ENCODE assay signal across 10 mouse cellular contexts in the genomic region with DNA sequence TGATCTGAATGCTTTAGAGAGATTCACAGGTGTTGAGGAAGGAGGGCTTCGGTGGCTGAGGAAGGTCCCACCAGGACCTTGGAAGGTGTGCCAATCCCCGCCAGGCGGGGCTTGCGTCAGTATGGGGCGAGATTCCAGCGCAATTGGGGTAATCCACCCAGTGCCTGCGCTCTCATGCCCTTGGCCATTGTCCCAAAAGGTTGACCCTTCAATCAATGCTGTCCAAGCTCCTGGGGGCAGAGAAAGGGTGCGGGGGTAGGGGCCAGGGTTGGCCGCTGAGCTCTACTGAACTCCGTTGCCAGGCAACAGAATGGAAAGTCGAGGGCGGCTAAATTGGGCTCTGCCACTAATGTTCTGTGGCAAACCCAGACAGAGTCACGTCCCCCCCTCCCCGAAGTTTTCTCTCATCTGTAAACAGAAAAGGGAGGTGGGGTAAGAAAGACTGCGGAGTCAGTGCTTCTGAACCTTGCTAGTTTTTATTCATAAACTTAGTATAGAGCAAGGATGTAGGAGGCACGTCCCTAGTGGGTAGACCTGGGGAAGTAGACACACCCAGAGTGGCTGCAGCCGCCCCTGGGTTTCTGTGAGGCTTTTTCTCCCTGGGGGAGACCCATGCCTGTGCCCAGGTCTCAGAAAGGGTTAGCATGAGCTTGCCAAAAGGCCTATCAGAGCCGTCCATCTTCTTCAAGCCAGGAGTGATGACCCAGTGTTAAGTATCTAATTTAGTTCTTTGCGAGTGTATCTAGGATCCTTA. TPM values are rescaled to one million over a fixed set of nuclear protein-coding genes. Genes with fewer than 3 reads are reported as not detected.
DNase-seq lines count a peak whose midpoint lies in the region; ATAC-seq lines count a peak whose summit lies in the region.
"Had no signal": no experiment of that assay in that cellular context is flagged by ENCODE, and none has a peak within 500 bp of the region (broad histone marks: within the 10 kb centered on the region; RNA-seq: fewer than 3 reads in every experiment).

No protein-coding gene starts in this region.

- ATAC-seq in kidney, embryonic 14.5 days (ENCODE audit: low FRiP score, low TSS enrichment) = no peak
- no peak for ATAC-seq in midbrain, embryonic 16.5 days

- H3K9me3 ChIP-seq in kidney, embryonic 14.5 days (ENCODE audit: control insufficient read depth, low read length) = no peaks in the 10 kb centered on the region
- H3K9me3 ChIP-seq in midbrain, embryonic 16.5 days (replicated peaks; ENCODE audit: control insufficient read depth, low read length, poor library complexity, severe bottlenecking) = no peaks in the 10 kb centered on the region

- 8% methylated on average over 19 of the region's 19 CpGs for WGBS in kidney, embryonic 14.5 days
- WGBS in midbrain, embryonic 16.5 days = 4% methylated on average over 19 of the region's 19 CpGs

- peak overlapping the region; percentile 51 for H3K4me3 ChIP-seq in kidney, embryonic 14.5 days (ENCODE audit: low read length)
- peak overlapping the region; percentile 51 for H3K4me3 ChIP-seq in midbrain, embryonic 16.5 days (ENCODE audit: low read depth, low read length)

- H3K27ac ChIP-seq in kidney, embryonic 14.5 days (ENCODE audit: low read depth, low read length) = no peak overlapping the region
- no peak overlapping the region for H3K27ac ChIP-seq in midbrain, embryonic 16.5 days (ENCODE audit: low read length)

- peak; percentile 41 for DNase-seq in adrenal gland, adult 2 months
- DNase-seq in adrenal gland, adult 8-10 months = no peak
- DNase-seq in R1 (ENCODE audit: low read depth, low spot score) = peak; percentile 79
- DNase-seq in heart, adult 9 months (ENCODE audit: low spot score in 2 of 2) = peak; percentile 23 to 33
- no peak for DNase-seq in urinary bladder, postnatal 4 days (ENCODE audit: low spot score in 2 of 2)
- DNase-seq in left cerebral cortex, adult 18-20 months (ENCODE audit: low spot score in 2 of 2) = no peak

- peaks cover 24% of the 10 kb centered on the region for H3K4me1 ChIP-seq in kidney, embryonic 14.5 days (ENCODE audit: control insufficient read depth, insufficient read depth, low read length)
- peaks cover 25% of the 10 kb centered on the region for H3K4me1 ChIP-seq in midbrain, embryonic 16.5 days (ENCODE audit: control insufficient read depth, insufficient read depth, low read length)

- H3K27me3 ChIP-seq in kidney, embryonic 14.5 days (ENCODE audit: control insufficient read depth, insufficient read depth, low read length) = peaks cover 45% of the 10 kb centered on the region
- peaks cover 49% of the 10 kb centered on the region for H3K27me3 ChIP-seq in midbrain, embryonic 16.5 days (ENCODE audit: control insufficient read depth, insufficient read depth, low read depth, low read length)

- no peak overlapping the region for H3K9ac ChIP-seq in kidney, embryonic 14.5 days (ENCODE audit: low read depth, low read length)
- 0 out of 2 replicates have a peak overlapping the region, but pooled peaks have one; percentile 6 for H3K9ac ChIP-seq in midbrain, embryonic 16.5 days (ENCODE audit: low read depth, low read length)

- H3K4me2 ChIP-seq in kidney, embryonic 14.5 days (replicated peaks; ENCODE audit: low read depth, low read length) = peak overlapping the region; percentile 88
- peak overlapping the region; percentile 94 for H3K4me2 ChIP-seq in midbrain, embryonic 16.5 days (ENCODE audit: low read length)

- H3K36me3 ChIP-seq in kidney, embryonic 14.5 days (ENCODE audit: control insufficient read depth, insufficient read depth, low read length) = no peaks in the 10 kb centered on the region
- H3K36me3 ChIP-seq in midbrain, embryonic 16.5 days (ENCODE audit: control insufficient read depth, insufficient read depth, low read length) = no peaks in the 10 kb centered on the region

RNA-seq across cellular contexts. Expression of gene Bmp6, which starts 2.3 kb away (rescaled TPM):
- total RNA-seq in adrenal gland, adult 2 months (2021) = 1 to 10 TPM; 7.0 to 8.2 TPM
- 13.0 and 14.0 TPM in 2 replicates for polyA plus RNA-seq in adrenal gland, adult 2 months (2012; rRNA removed)
- total RNA-seq in adrenal gland, adult 8-10 months (2022) = 10 to 100 TPM in 1 of 4 experiments, 1 to 10 TPM in 3; 8.2 to 12.5 (median 9.7) TPM
- 1.6 and 1.7 TPM in 2 replicates for polyA plus RNA-seq in kidney, embryonic 14.5 days (2014; fragmentation: Nextera tagmentation; extraction: Ambion mirVana)
- polyA plus RNA-seq in midbrain, embryonic 16.5 days (2015; fragmentation: Nextera tagmentation; extraction: Ambion mirVana) = 2.2 and 2.3 TPM in 2 replicates
- total RNA-seq in left cerebral cortex, adult 18-20 months (2021) = 10 to 100 TPM; 14.2 to 15.2 TPM
- total RNA-seq: common myeloid progenitor, adult 5-6 weeks; neutrophil, adult 5-6 weeks had no signal

Comparison
In these comparisons a context has a peak if more than half of its experiments do, and no peak if none do; other contexts are left out.
1. DNase-seq: peak in adrenal gland, adult 2 months (single experiment), R1 (single experiment) and heart, adult 9 months (2 of 2); none in adrenal gland, adult 8-10 months (single experiment), urinary bladder, postnatal 4 days (0 of 2) and left cerebral cortex, adult 18-20 months (0 of 2).